Mouse (Mus musculus) gastrocnemius, postnatal 10 days (tissue): ENCODE data around the gene Ttc30a2. TPM values are rescaled to one million over a fixed set of nuclear protein-coding genes. Genes with fewer than 3 reads are reported as not detected.
A peak's percentile ranks its signal among the peaks of the same experiment; 100 is the strongest.
"Not testable (repeated sequence)": the region's sequence is repeated elsewhere in the genome, so short reads cannot be mapped to it uniquely, and the experiment has no call there.

ENCODE experiments used
- DNase-seq: peaks from one replicate; pipeline ENCODE4 v3.0.0; 2021; ENCODE audit warnings: mixed read lengths
- long read RNA-seq, 2 experiments: library from polyadenylated mRNA; stranded (forward); transcript quantifications; one replicate each; pipeline ENCODE4 v2.0.0; 2021
- total RNA-seq, 2 experiments: library from RNA; stranded (reverse); gene quantifications; 2 replicates each; pipeline ENCODE4 v1.2.3; 2021

Ttc30a2 gene
- total RNA-seq = under 1 TPM in 1 of 2 experiments, not detected in 1; 0.45 TPM
- long read RNA-seq, experiment 1 = 0 reads
- long read RNA-seq, experiment 2 = 0 reads

DNA sequence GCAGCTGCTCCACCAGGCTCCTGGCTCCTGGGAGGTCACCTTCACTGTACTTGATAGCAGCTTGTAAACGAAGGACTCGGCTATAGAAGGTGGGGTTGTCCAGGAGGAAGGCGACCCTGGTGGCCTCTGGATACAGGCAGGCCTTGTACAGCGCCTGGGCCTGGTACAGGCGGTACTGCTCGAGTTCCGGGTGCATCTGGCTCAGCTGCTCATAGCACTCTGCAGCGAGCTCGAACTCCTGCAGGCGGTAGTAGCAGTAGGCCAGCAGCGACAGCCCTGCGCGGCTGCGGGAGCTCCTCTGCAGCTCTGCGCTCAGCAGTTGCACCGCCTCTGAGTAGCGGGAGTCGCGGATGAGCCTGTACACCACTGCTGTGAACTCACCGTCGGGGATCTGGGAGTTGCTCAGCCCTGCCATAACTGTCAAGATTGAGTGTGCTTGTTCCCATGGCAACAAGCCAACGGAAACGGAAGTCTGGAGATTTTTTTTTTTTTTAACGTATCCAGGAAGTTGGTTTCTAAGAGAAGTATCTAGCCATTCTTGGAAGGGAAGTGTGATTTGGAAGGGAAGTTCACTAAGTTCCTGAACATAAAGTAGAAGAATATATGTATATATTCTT, at the start of gene Ttc30a2:
Ttc30a2 (minus strand) TSS at position 419 of the 617 bp plus-strand sequence.
- not testable (repeated sequence) for DNase-seq

GRCm38 (mm10) chr2:76016890-76017289, 38.9 kb upstream of the Ttc30a2 start:
- no peak for DNase-seq

DNA sequence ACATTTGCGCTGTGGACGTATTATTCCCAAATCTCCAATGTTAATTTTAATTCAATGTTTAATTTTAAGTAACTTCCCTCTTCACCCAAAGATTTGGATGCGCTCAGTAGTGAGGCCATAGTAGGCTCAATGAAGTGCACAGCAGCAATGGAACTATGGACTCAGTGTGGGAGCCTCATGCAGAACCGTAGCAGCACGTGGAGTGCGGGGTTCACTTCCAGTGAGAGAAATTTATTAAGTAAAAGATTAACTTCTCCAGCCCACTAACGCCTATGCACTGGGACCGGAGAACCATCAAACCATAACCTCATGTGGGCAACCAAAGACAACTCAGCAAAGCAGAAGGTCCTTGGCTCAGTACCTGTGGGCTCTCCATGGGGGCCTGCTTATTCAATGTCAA, 38.2 kb upstream of the Ttc30a2 start:
- DNase-seq = no peak

GRCm38 (mm10) chr2:76015460-76015859, 37.5 kb upstream of the Ttc30a2 start:
- DNase-seq = no peak

GRCm38 (mm10) chr2:76014659-76015058, 36.7 kb upstream of the Ttc30a2 start:
- DNase-seq = no peak

- no peak for DNase-seq
Measured at GRCm38 (mm10) chr2:76006194-76006593, 28.2 kb upstream of the Ttc30a2 start.

DNA sequence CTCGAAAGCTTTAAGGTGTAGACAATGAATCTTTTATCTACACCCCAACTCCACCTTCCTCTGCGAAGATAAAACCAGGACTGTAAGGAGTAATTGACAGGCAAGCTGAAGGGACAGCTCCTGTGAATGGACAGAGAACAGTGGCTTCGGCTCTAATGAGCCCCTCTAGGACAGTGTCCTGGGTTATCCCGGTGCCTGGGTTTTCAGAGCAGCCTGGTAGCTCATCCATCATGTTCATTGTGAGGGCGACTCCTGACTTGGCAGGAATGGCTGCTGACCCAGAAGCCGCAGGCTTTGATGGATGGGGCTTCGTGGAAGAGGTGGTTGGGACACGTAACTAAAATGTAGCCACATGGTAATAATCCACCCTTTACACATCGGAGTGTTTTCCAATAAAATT, 24.9 kb upstream of the Ttc30a2 start:
- no peak for DNase-seq

DNA sequence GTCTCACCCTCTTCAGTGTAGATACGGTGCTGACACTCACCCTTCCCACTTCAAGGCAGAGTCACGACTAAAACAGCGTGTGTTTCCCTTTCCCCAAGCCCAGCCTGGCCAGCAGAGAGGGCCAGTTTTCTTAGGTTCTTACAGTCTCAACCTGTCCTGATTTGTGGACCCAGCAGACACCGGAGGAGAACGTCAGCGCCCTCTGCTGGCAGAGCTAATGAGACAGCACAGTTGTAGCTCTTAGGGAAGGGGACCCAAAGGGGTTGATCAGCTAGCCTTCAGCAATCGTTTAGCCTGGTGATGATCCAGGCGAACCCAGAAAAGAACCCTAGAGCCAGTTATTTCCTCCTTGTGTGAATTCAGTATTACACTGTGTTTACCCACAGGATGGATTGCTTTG, 23.4 kb upstream of the Ttc30a2 start:
- peak; percentile 75 for DNase-seq

GRCm38 (mm10) chr2:75999636-76000035, 21.7 kb upstream of the Ttc30a2 start:
- no peak for DNase-seq

- DNase-seq = no peak
Measured at GRCm38 (mm10) chr2:75998692-75999091, 20.7 kb upstream of the Ttc30a2 start.

DNA sequence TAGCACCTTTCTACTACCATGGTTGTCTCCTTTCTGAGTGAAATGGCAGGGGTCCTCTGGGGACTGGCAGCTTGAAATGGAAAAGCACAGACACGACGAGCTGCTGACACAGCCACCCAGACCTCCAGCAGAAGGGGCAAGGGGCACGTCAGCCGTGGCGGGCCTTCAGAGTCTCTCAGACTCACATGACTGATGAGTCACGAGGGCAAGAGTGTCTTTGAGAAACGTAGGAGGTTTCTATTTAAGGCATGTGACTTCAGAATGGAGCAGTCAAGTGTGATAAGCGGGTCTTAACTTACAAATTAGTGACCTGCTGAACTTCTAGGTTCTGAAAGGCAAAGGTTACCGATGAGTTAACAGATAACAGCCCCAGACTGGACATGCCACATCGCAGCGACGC, 19.8 kb upstream of the Ttc30a2 start:
- no peak for DNase-seq

GRCm38 (mm10) chr2:75994841-75995240, 16.9 kb upstream of the Ttc30a2 start:
- no peak for DNase-seq

- no peak for DNase-seq
Measured at GRCm38 (mm10) chr2:75991581-75992205, 13.7 kb upstream of the Ttc30a2 start.

- DNase-seq = peak; percentile 79
Measured at GRCm38 (mm10) chr2:75990885-75991539, 13.0 kb upstream of the Ttc30a2 start.

- DNase-seq = no peak
Measured at GRCm38 (mm10) chr2:75989694-75990093, 11.7 kb upstream of the Ttc30a2 start.

DNA sequence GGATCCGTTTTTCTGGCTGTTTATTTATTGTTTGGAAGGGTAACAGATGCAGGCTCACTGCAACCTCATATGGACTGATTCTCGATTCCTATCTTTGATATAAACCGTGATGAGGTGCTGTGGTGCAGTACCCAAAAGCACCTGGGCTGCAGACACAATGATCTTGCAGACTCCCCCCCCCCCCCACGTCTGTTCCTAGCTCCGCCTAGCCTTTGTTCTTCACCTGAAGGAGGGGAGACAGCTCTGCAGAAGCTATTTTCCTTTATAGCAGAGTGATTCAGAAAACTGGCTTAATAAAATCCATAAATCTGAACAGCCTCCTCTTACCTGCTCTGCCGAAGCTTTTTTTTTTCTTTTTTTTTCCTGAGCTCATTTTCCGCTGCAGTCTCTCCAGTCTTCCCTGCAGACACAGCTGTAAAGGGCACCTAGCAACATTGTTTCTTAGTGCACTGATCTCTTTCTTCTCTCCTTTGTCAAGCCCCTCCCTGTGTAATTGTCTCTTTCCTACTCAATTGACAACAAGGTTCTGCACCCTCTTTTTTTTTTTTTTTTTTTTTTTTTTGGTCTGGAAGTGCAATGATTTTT, 10.9 kb upstream of the Ttc30a2 start:
- no peak for DNase-seq

GRCm38 (mm10) chr2:75988378-75988777, 10.4 kb upstream of the Ttc30a2 start:
- no peak for DNase-seq

GRCm38 (mm10) chr2:75987739-75988138, 9.8 kb upstream of the Ttc30a2 start:
- peak; percentile 20 for DNase-seq

GRCm38 (mm10) chr2:75985124-75985523, 7.2 kb upstream of the Ttc30a2 start:
- DNase-seq = peak; percentile 40

DNA sequence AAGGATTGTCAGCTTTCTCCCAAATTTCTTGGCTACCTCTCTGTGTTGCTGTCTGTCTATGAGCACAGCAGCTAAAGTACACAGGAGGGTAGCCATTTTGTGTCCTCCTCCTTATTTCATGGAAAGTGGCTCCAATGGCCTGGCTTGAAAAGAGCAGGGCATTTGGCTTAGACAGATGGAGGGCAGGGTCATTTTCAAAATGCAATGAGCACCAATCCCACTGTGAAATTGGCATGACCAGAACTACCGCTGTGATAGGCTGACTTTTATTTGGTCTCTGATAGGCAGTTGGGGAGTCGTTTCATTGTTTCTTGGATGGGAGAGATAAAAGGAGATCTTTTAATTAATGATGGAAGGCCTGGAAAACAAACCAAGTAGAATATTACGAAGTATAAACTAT, 5.9 kb upstream of the Ttc30a2 start:
- no peak for DNase-seq

GRCm38 (mm10) chr2:75983091-75983490, 5.1 kb upstream of the Ttc30a2 start:
- DNase-seq = no peak

GRCm38 (mm10) chr2:75982626-75983025, 4.7 kb upstream of the Ttc30a2 start:
- no peak for DNase-seq

DNA sequence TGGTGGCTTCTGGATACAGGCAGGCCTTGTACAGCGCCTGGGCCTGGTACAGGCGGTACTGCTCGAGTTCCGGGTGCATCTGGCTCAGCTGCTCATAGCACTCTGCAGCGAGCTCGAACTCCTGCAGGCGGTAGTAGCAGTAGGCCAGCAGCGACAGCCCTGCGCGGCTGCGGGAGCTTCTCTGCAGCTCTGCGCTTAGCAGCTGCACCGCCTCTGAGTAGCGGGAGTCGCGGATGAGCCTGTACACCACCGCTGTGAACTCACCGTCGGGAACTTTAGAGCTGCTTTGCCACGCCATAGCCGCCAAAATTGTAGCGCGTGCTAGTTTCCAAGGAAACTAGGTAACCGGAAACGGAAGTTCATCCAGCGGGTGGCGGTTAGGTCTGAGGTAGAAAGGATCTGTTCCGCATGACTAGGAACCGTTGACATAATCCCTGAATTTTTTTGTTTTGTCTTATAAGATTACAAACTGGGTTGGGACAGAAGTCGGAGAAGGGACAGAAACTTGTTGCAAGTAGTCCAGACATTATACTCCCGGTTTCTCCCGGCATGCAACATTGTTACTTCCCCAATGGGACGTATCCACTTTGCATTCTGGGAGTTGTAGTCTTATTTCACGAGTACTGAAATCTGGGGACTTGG, 3.6 kb upstream of the Ttc30a2 start, which contains the start of gene Ttc30a1:
Ttc30a1 (minus strand) TSS at position 528 of the 642 bp plus-strand sequence.
- peak; percentile 59 for DNase-seq
